Mouse (Mus musculus) limb, embryonic 13.5 days (tissue): Measurements from ENCODE around the gene Dync1li1. TPM values are rescaled to one million over a fixed set of nuclear protein-coding genes. Genes with fewer than 3 reads are reported as not detected.

ENCODE experiments used
- ATAC-seq: fragments of 200-750 bp; cut with Nextera tagmentation; 2 replicates; pipeline ENCODE4 v1.8.0; 2017; ENCODE audit warnings: low read depth, moderate number of reproducible peaks, moderate TSS enrichment; ENCODE audit not compliant: low FRiP score
- H3K27ac ChIP-seq: fragments of 300-500 bp; sonication (generic); 2 replicates; pipeline ENCODE4 v1.5.1; 2015; ENCODE audit warnings: inconsistent platforms, mild to moderate bottlenecking, moderate library complexity
- H3K27me3 ChIP-seq: fragments of 300-500 bp; sonication (generic); 2 replicates; pipeline ENCODE4 v1.6.1; 2015; ENCODE audit warnings: mild to moderate bottlenecking, inconsistent platforms
- H3K36me3 ChIP-seq: fragments of 300-500 bp; sonication (generic); 2 replicates; pipeline ENCODE4 v1.6.1; 2015; ENCODE audit warnings: inconsistent platforms, mild to moderate bottlenecking, moderate library complexity
- H3K4me1 ChIP-seq: fragments of 300-500 bp; sonication (generic); 2 replicates; pipeline ENCODE4 v1.6.1; 2015; ENCODE audit warnings: inconsistent platforms
- H3K4me2 ChIP-seq: fragments of 300-500 bp; sonication (generic); replicated peaks from 2 replicates; pipeline ENCODE4 v1.6.1; 2015; ENCODE audit warnings: inconsistent platforms, mild to moderate bottlenecking, moderate library complexity
- H3K4me3 ChIP-seq: fragments of 300-500 bp; sonication (generic); 2 replicates; pipeline ENCODE4 v1.5.1; 2015; ENCODE audit warnings: moderate library complexity, mild to moderate bottlenecking, inconsistent platforms
- H3K9ac ChIP-seq: fragments of 300-500 bp; sonication (generic); 2 replicates; pipeline ENCODE4 v1.6.1; 2015; ENCODE audit warnings: mild to moderate bottlenecking, inconsistent platforms
- H3K9me3 ChIP-seq: fragments of 300-500 bp; sonication (generic); 2 replicates; pipeline ENCODE4 v1.6.1; 2016; ENCODE audit warnings: inconsistent platforms
- WGBS: fragments of 180-500 bp; shearing (Covaris S2); methylation state at CpG from one replicate; pipeline ENCODE4 v1.1.7; 2015; 5-methylcytosine and 5-hydroxymethylcytosine counted together
- polyA plus RNA-seq: library from polyadenylated mRNA; unstranded; fragments of >200 nt; fragmentation: Nextera tagmentation; extraction: Ambion mirVana; gene quantifications from 2 replicates; pipeline ENCODE4 v1.2.1, GENCODE M21; 2015

The Dync1li1 gene
- polyA plus RNA-seq, 1 experiment from 2014 or later, result 65.7 TPM

DNA sequence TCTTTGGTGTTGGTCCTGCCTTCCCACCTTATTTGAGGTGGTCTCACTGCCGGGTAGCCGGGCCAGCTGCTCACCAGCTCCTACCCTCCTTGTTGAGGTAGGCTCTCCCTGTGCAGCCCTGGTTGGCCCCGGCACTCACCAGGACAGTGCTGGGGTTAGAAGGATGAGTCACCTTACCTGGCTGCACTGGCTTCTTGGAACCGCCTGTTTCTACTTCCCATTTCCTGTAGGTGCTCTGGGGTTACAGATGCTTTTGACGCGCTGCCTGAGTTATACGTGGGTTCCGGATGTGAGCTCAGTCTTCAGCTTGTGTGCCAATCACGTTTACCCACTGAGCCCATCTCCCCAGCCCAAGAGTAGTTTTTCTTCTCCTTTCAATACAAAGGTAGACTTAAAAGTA, 51.7 kb downstream of the Dync1li1 start:
- no peak overlapping the region for H3K4me3 ChIP-seq
- no peak overlapping the region for H3K9ac ChIP-seq
- H3K27ac ChIP-seq, result no peak overlapping the region
- peaks cover 38% of the 10 kb centered on the region for H3K36me3 ChIP-seq
- no peaks in the 10 kb centered on the region for H3K27me3 ChIP-seq
- no peak overlapping the region for H3K4me2 ChIP-seq
- no peaks in the 10 kb centered on the region for H3K9me3 ChIP-seq
- peaks cover 5% of the 10 kb centered on the region for H3K4me1 ChIP-seq
- 90% methylated on average over 9 of the region's 9 CpGs for WGBS
- no peak for ATAC-seq

- no peak for ATAC-seq
- no peak overlapping the region for H3K4me3 ChIP-seq
- H3K9me3 ChIP-seq, result no peaks in the 10 kb centered on the region
- peaks cover 48% of the 10 kb centered on the region for H3K36me3 ChIP-seq
- H3K9ac ChIP-seq, result no peak overlapping the region
- no peaks in the 10 kb centered on the region for H3K27me3 ChIP-seq
- 73% methylated on average over 2 of the region's 2 CpGs for WGBS
- no peaks in the 10 kb centered on the region for H3K4me1 ChIP-seq
- no peak overlapping the region for H3K27ac ChIP-seq
- H3K4me2 ChIP-seq, result no peak overlapping the region
Measured at GRCm38 (mm10) chr9:114742731-114743130, 54.1 kb downstream of the Dync1li1 start.

DNA sequence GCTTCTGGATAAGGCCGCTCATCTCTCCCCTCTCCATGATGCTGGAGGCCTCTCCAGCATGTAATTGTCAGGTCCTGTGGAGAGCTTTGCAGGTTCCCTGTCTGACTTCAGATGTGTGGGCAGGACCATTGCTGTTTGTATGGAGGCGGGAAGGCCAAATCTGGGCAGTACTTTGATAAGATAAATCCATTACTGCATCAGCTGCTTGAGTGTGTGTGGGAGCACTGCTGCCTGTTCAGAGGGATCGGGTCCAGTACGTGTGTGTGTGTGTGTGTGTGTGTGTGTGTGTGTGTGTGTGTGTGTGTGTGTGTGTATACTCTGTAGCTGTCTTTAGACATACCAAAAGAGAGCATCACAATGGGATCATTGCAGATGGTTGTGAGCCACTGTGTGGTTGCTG, 56.6 kb downstream of the Dync1li1 start:
- H3K4me1 ChIP-seq, result no peaks in the 10 kb centered on the region
- H3K9ac ChIP-seq, result no peak overlapping the region
- no peak overlapping the region for H3K4me3 ChIP-seq
- H3K27ac ChIP-seq, result no peak overlapping the region
- H3K27me3 ChIP-seq, result no peaks in the 10 kb centered on the region
- H3K4me2 ChIP-seq, result no peak overlapping the region
- WGBS, result 88% methylated on average over 4 of the region's 4 CpGs
- no peak for ATAC-seq
- no peaks in the 10 kb centered on the region for H3K9me3 ChIP-seq
- H3K36me3 ChIP-seq, result peaks cover 51% of the 10 kb centered on the region

- ATAC-seq, result no peak
- H3K4me3 ChIP-seq, result no peak overlapping the region
- no peaks in the 10 kb centered on the region for H3K27me3 ChIP-seq
- peak overlapping the region; percentile 44; the same call in 1 of the 2 replicates for H3K27ac ChIP-seq
- no peaks in the 10 kb centered on the region for H3K9me3 ChIP-seq
- H3K36me3 ChIP-seq, result peaks cover 51% of the 10 kb centered on the region
- H3K4me1 ChIP-seq, result no peaks in the 10 kb centered on the region
- no peak overlapping the region for H3K9ac ChIP-seq
- WGBS, result 83% methylated on average over 4 of the region's 4 CpGs
- no peak overlapping the region for H3K4me2 ChIP-seq
Measured at GRCm38 (mm10) chr9:114745654-114746053, 57.1 kb downstream of the Dync1li1 start.

- Histone ChIP-seq H3K4me3 (no peak overlapping the region), H3K27me3 (no peaks in the 10 kb centered on the region), H3K4me1 (no peaks in the 10 kb centered on the region), H3K27ac (no peak overlapping the region), H3K36me3 (peaks cover 46% of the 10 kb centered on the region), H3K4me2 (no peak overlapping the region), H3K9ac (no peak overlapping the region), H3K9me3 (no peaks in the 10 kb centered on the region)
- 81% methylated on average over 10 of the region's 10 CpGs for WGBS
- no peak for ATAC-seq
Measured at GRCm38 (mm10) chr9:114747012-114747411, 58.4 kb downstream of the Dync1li1 start.

DNA sequence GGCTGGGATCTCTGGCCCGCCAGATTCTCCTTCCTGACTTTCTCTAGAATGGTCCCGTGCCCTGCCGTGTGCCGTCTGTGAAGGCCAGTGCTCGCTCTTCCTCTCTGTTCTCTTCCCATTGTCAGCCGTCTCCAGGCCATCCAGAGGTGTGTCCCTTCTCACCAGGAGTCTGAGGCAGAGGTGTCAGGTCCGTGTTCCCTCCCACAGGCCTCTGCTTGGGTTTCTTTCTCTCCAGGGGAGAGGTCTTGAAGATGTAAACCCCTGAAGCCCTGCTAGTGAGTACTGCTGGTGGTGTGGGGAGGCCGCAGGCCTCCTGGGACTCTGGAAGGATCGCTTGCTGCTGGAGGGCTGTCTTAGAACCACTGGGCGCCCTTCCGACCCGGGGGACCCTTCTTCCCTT, 58.9 kb downstream of the Dync1li1 start:
- H3K27ac ChIP-seq, result no peak overlapping the region
- H3K9me3 ChIP-seq, result no peaks in the 10 kb centered on the region
- H3K9ac ChIP-seq, result no peak overlapping the region
- H3K4me3 ChIP-seq, result no peak overlapping the region
- H3K27me3 ChIP-seq, result no peaks in the 10 kb centered on the region
- H3K4me1 ChIP-seq, result no peaks in the 10 kb centered on the region
- no peak for ATAC-seq
- H3K4me2 ChIP-seq, result no peak overlapping the region
- peaks cover 46% of the 10 kb centered on the region for H3K36me3 ChIP-seq
- 81% methylated on average over 12 of the region's 12 CpGs for WGBS

- Histone ChIP-seq H3K4me2 (no peak overlapping the region), H3K36me3 (peaks cover 52% of the 10 kb centered on the region), H3K27me3 (no peaks in the 10 kb centered on the region), H3K9me3 (no peaks in the 10 kb centered on the region), H3K4me1 (peaks cover 5% of the 10 kb centered on the region; the same call in 1 of the 2 replicates), H3K4me3 (no peak overlapping the region), H3K27ac (no peak overlapping the region), H3K9ac (no peak overlapping the region)
- no peak for ATAC-seq
- WGBS, result 82% methylated on average over 3 of the region's 3 CpGs
Measured at GRCm38 (mm10) chr9:114751582-114751981, 63.0 kb downstream of the Dync1li1 start.

- H3K4me3 ChIP-seq, result peak overlapping the region; percentile 59; the same call in 1 of the 2 replicates
- WGBS, result 72% methylated on average over 9 of the region's 9 CpGs
- ATAC-seq, result no peak
- H3K9ac ChIP-seq, result peak overlapping the region; percentile 39
- H3K27me3 ChIP-seq, result no peaks in the 10 kb centered on the region
- no peaks in the 10 kb centered on the region for H3K9me3 ChIP-seq
- peaks cover 5% of the 10 kb centered on the region; the same call in 1 of the 2 replicates for H3K4me1 ChIP-seq
- H3K27ac ChIP-seq, result no peak overlapping the region
- H3K4me2 ChIP-seq, result peak overlapping the region; percentile 83
- H3K36me3 ChIP-seq, result peaks cover 52% of the 10 kb centered on the region
Measured at GRCm38 (mm10) chr9:114752311-114752710, 63.7 kb downstream of the Dync1li1 start.

DNA sequence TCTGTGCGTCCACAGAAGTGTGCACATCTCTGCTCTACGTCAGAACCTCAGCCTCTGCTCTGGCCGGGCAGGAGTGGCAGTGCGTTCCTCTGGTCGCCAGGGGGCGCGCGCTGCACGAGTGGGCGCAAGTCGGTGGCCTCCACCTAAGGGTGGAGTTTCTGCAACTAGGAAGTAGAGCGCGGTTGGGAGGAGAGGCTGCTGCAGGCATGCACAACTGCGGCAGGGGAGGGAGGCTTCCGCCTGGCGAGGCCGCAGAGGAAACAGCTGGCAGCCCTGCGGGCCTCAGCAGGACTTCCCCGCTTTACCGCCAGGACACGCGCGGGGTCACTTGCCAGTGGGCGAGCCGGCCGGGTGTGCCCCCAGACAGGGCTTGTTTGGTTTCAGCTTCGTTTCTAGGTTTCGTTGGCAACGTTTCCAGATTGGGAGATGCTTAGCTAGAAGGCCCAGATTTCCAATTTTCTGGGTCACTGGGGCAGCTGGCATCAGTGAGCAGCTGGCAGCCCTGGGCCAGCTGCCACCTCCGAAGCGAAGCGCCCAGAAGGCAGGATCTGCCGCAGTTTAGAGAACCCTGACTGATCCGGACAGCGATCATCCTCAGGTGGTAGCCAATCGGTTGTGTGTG, 64.4 kb downstream of the Dync1li1 start:
- Histone ChIP-seq H3K27ac (peak overlapping the region; percentile 48; the same call in 1 of the 2 replicates), H3K27me3 (no peaks in the 10 kb centered on the region), H3K4me3 (peak overlapping the region; percentile 59), H3K4me2 (peak overlapping the region; percentile 83), H3K36me3 (peaks cover 50% of the 10 kb centered on the region), H3K9ac (peak overlapping the region; percentile 71), H3K9me3 (no peaks in the 10 kb centered on the region), H3K4me1 (peaks cover 5% of the 10 kb centered on the region; the same call in 1 of the 2 replicates)
- 8% methylated on average over 36 of the region's 36 CpGs for WGBS
- peak; percentile 91 for ATAC-seq

GRCm38 (mm10) chr9:114758272-114758671, 69.7 kb downstream of the Dync1li1 start:
- Histone ChIP-seq H3K36me3 (peaks cover 82% of the 10 kb centered on the region), H3K9me3 (no peaks in the 10 kb centered on the region), H3K4me2 (no peak overlapping the region), H3K9ac (no peak overlapping the region), H3K4me3 (no peak overlapping the region), H3K4me1 (peaks cover 2% of the 10 kb centered on the region; the same call in 1 of the 2 replicates), H3K27ac (no peak overlapping the region), H3K27me3 (no peaks in the 10 kb centered on the region)
- 78% methylated on average over 7 of the region's 7 CpGs for WGBS
- ATAC-seq, result no peak

DNA sequence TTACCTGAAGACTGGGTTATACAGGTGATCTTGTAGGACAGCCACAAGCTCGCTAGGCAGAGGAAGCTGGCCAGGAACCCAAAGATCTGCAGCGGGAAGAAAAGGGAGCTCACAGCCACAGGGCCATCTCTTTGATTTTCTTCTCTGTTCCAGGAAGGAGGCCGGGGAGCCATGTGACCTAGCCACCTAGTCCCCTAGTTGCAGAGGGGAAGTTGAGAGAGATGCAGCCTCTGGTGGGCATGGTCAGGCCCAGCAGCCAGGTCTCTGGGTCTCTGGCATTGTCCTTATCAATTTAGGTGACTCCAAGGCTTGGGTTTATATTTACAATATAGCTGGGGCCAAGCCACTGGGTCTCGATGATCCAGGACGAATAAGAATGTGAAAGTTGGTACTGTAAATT, 70.2 kb downstream of the Dync1li1 start:
- H3K4me2 ChIP-seq, result no peak overlapping the region
- no peak overlapping the region for H3K9ac ChIP-seq
- ATAC-seq, result no peak
- H3K27me3 ChIP-seq, result no peaks in the 10 kb centered on the region
- no peaks in the 10 kb centered on the region for H3K9me3 ChIP-seq
- peaks cover 85% of the 10 kb centered on the region for H3K36me3 ChIP-seq
- H3K4me3 ChIP-seq, result no peak overlapping the region
- WGBS, result 87% methylated on average over 5 of the region's 5 CpGs
- no peak overlapping the region for H3K27ac ChIP-seq
- H3K4me1 ChIP-seq, result no peaks in the 10 kb centered on the region

GRCm38 (mm10) chr9:114759886-114760285, 71.3 kb downstream of the Dync1li1 start:
- no peak overlapping the region for H3K27ac ChIP-seq
- H3K9me3 ChIP-seq, result no peaks in the 10 kb centered on the region
- no peaks in the 10 kb centered on the region for H3K4me1 ChIP-seq
- no peaks in the 10 kb centered on the region for H3K27me3 ChIP-seq
- no peak overlapping the region for H3K4me2 ChIP-seq
- no peak for ATAC-seq
- no peak overlapping the region for H3K4me3 ChIP-seq
- H3K9ac ChIP-seq, result no peak overlapping the region
- peaks cover 83% of the 10 kb centered on the region for H3K36me3 ChIP-seq
- WGBS, result 90% methylated on average over 4 of the region's 4 CpGs

- Histone ChIP-seq H3K9ac (no peak overlapping the region), H3K4me2 (no peak overlapping the region), H3K4me1 (no peaks in the 10 kb centered on the region), H3K9me3 (no peaks in the 10 kb centered on the region), H3K27ac (no peak overlapping the region), H3K27me3 (no peaks in the 10 kb centered on the region), H3K4me3 (no peak overlapping the region), H3K36me3 (peaks cover 80% of the 10 kb centered on the region)
- 79% methylated on average over 5 of the region's 5 CpGs for WGBS
- ATAC-seq, result no peak
Measured at GRCm38 (mm10) chr9:114760353-114760752, 71.8 kb downstream of the Dync1li1 start.
